Mouse (Mus musculus) CD8-positive naive resting alpha-beta T cell, adult 2 months (primary cell): ENCODE measurements around the gene Coa6.
"Not testable (repeated sequence)": the region's sequence is repeated elsewhere in the genome, so short reads cannot be mapped to it uniquely, and the experiment has no call there.

Experiments
- DNase-seq, 2 experiments: peaks; one replicate each; pipeline ENCODE4 v3.0.0; 2022; ENCODE audit warnings: low read depth in 2 of 2, low spot score in 2 of 2

Coa6 gene

GRCm38 (mm10) chr8:126422174-126422919, at the start of gene Coa6:
Gene Coa6, plus strand, starts transcription at chr8:126422515.
- peak; percentile 96 to 98 for DNase-seq

DNA sequence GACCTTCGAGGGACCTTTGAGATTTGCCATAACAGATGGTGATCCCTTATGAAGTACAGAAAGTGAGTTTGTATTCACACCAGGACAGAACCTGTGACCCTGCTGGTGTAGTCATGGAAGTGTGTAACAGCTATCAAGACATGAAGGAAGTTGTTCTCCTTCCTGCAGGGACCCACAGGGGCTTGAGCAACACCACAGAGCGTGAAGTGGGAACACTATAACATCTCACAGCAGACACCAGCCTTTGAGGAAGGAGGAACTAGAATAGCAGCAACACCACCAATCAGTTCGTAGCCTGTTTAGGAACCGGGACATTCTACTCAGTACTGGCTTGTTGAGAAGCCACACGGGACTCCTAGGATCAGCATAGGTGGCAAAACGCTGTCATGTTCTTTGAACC, 42.7 kb upstream of the Coa6 start:
- no peak for DNase-seq

DNA sequence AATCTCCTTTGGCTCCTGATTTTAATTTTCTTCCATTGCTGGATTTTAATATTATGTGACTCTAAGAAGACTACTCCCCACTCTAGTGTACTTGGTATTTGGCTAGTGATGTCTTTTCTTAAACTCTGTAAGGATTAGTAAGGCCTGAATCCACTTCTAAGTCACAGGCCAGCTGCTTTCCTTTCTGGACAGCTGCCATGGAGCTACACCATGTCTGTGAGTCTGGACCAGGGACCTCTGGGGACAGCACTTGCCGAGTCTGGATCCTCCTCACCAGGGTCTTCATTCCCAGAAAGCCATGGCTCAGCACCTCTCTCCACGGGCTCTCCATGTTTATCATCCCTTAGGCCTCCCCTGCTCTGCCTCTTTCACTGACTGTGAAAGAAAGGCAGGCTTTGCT, 42.2 kb upstream of the Coa6 start:
- no peak for DNase-seq

DNA sequence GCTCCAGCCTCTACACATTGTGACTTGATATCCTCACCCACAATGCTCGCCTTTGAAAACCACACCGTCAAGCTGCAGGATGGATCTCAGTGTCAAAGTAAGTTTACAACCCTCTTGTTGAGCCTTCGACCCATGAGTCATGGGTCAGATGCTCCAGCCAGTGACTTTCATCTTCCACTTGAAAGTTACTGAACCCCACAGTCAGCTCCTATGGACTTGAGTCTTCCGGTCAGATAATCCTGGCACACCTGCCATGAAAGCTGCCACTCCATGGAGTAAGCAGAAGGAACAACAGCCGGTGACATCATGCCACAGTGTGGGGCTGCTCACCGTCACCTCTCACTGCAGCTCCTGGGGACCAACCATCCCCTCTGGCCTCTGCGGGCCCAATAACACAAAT, 41.0 kb upstream of the Coa6 start:
- no peak for DNase-seq

DNA sequence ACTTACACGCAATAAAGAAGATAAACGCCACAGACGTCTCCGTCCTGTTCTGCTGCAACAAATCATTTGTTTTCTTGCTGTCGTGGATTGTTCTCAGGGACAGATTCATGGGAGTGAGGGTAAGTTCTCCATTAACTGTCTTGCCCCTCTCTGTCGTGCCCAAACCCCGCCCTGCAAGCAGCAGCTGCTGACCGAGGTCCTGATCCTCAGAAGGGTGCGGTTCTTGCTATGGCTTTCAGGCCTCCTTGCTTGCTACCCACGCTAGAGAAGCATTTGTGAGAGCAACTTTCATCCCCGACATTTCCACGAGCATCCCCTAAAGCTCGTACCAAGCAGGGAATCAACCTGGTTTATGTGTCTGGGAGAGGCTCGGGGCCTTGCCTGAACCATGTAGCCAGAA, 40.1 kb upstream of the Coa6 start:
- DNase-seq: no peak

DNA sequence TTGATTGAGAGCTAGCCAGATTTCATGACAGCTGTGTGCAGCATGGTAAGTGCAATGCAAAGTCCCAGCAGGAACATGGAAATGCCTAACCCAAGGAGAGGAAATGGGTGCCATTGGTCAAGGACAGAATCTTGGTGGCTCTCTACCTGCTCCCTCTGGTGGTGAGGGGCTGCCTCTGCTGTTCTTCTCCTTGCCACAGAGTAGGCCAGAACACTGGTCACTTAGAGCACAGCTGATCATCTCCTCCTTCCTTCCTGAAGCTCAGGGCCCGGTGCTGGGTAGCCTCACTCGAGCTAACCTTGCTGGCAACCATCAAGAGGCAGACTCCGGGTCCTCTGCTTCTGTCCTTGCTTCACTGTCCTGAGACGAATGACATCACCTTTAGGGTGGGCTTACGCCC, 39.6 kb upstream of the Coa6 start:
- no peak for DNase-seq

GRCm38 (mm10) chr8:126387566-126387965, 34.7 kb upstream of the Coa6 start:
- DNase-seq: no peak

DNA sequence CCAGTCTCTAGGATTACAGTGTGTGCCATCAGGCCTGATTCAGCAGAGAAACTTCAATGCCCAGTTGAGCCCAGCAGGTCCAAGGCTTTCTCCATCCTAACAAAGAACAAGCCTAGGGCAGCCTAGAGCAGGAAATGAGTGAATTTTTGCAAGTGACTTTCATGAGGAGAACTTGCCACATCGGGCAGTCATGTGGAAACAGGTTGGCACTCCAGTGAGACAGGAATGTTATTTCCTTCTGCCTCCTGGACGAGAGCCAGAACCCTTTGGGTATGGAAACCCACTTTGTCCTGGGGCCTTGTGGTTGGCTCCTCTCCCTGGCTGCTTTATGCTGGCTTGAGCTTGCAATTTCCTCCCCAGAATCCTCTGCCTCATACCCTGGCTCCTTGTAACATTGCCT, 30.8 kb upstream of the Coa6 start:
- no peak for DNase-seq

DNA sequence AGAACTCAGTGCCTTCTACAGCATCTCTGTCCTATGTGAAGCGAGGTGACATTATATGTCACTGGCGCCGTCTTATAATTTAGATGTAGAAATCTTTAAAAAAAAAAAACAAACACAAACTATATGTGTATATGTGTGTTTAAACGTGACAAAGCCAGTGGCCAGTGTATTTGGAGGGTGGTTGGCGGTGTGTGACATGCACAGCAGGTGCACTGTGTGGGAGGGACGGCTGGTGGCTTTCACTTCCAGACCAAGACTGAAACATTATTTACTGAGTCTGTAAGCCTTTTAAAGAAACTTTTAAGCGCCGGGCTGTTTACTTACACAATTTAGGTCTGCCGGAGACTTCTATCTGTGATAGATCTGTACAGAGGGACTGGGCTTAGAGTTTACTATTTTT, 26.9 kb upstream of the Coa6 start:
- no peak for DNase-seq

- DNase-seq: no peak
These were observed 26.4 kb upstream of the Coa6 start for GRCm38 (mm10) chr8:126395917-126396316.

- no peak for DNase-seq
These were observed 24.0 kb upstream of the Coa6 start for GRCm38 (mm10) chr8:126398349-126398748.

- DNase-seq: not testable (repeated sequence)
These were observed 17.8 kb upstream of the Coa6 start for GRCm38 (mm10) chr8:126404550-126404949.

DNA sequence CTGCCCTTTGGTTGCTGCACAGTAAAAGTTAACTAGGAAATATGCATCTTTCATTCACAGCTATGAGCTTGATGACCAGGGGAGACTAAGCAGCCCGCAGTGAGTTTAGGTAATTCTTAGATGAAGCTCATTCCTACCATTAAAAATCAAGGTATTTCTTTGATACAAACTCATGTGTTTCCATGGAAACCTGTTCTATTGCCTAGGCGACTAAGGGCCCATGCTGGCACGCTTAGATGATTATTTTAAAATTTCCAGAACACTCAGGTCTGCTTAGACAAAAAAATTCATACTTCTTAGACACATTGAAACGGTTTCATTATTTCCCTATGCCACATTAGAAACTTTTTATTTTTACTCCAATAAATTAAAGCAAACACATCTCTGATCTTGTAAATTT, 17.3 kb upstream of the Coa6 start:
- DNase-seq: no peak

- DNase-seq: no peak
These were observed 1.5 kb upstream of the Coa6 start for GRCm38 (mm10) chr8:126420834-126421233.

DNA sequence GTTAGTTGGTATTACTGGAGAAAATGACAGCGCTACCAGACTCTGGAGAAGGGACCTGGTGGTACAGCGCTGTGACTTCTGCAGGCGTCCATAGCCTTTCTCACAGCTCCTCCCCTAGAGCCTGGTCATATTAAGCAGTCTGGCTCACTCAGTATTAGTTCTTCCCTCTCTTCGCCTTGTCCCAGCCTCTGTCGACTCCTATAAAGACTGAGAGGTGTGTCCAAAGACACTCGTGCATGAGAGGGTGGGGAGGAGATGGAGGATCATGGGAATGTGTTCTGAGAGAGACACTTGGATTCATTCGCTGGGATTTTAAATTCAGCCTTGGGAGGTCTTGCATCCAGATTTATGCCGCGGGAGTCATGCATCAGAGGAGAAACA, 595 bp downstream of the Coa6 start:
- no peak for DNase-seq

DNA sequence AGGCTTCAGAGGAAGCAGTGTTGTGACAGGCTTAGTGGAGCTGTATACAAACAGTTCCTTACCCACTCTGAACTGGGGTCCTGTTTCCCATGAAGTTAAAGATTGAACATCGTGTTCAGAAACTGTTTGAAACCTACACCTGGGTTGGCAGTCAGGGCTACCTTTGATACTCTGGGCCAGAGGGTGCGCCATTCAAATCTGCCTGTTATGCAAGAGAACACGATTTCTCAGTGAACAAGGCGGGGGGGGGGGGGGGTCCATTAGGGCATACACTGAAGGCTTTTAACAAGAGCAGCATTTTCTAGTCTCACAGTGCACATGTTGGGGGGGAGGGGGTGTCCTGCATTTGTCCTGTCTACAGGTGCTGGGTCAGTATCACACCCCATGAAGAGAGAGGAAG, 1.8 kb downstream of the Coa6 start:
- DNase-seq: no peak

GRCm38 (mm10) chr8:126424946-126425345, 2.6 kb downstream of the Coa6 start:
- DNase-seq: no peak

GRCm38 (mm10) chr8:126429635-126430034, 7.3 kb downstream of the Coa6 start:
- DNase-seq: no peak

DNA sequence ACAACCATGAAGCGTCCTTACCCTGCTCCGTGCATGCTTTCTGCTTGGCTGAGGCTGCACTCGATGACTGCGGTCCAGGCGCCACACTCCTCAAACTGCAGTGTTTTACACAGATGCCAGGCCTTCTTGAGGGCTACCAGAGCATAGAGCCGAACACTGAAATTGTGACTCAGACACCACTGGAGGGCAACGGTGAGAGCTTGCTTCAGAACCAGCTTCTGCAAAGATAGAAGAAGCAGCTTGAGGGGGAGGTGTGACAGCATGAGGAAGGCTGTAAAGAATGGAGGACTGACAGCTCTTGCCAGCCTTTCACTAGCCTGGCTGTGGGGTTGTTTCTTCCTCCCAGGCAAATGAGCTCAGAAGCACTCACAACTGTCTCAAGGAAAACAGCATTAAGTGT, 11.5 kb downstream of the Coa6 start:
- DNase-seq: no peak

GRCm38 (mm10) chr8:126438937-126439336, 16.6 kb downstream of the Coa6 start:
- DNase-seq: no peak

DNA sequence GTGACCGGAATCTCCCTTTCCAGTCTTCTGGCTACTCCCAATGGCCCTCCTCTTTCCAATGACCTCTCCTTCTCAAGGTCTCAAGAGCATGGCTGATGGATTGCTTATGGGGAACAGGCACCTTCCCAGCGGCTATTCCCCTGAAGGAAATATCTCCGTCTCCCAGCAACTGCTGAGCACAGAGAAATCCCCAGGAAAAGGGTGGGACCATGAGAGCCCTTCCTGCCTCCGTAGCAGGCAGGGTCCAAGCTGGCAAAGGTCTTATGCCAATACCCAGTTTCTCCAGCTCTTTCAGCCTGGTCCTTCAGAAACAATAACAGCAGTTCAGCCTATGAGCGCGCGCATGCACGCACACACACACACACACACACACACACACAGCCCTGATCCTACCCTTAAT, 28.8 kb downstream of the Coa6 start:
- no peak for DNase-seq

- DNase-seq: no peak
These were observed 33.1 kb downstream of the Coa6 start for GRCm38 (mm10) chr8:126455383-126455782.

- DNase-seq: peak; percentile 52 to 53
These were observed 38.0 kb downstream of the Coa6 start for GRCm38 (mm10) chr8:126460274-126460673.
